Comparison of ENCODE assay signal across 9 mouse cellular contexts in the genomic region with DNA sequence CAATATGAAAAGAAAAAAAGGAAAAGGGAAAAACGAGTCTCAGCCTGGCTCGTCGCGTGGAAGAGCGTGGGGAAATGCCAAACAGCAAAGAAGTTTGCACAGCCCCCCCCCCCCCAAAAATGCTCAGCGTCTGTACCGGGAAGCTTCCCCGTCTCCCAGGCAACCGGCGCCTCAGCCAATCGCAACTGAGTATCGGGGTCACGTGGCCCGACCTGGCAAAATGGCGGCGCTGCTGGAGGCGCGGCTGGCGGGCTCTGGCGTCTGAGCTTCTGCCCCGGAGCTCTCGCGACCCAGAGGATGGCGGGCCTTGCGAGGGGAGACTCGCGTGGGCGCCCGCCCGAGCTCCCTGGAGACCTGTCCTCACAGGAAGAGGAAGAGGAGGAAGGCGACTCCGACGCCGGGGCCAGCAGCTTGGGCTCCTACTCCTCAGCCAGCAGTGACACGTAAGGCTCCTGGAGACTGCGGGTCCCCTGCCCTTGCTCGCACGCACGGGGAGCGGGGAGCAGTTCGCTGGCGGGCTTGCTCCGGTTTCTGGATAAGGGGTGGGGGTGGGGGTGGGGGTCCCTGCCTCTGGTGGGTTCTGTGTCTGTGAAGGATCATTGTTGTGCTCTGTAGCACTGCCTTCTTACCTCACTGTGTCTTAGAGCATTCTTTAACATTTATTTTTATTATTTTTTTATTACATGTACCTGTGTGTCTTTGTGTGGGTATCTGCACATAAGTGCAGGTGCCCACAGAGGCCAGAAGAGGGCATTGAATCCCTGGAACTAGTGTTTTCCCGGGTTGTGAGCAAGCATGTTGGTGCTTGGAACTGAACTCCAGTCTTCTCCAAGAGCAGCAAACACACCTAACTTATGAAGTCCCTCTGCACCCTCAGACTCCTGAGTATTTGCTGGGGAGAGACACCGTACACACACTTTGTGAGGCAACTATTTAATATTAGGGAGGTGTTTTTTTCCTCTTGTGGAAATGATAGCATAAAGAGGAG. TPM values are rescaled to one million over a fixed set of nuclear protein-coding genes. Genes with fewer than 3 reads are reported as not detected.
DNase-seq lines count a peak whose midpoint lies in the region; ATAC-seq and TF ChIP-seq lines count a peak whose summit lies in the region.
"Had no signal": no experiment of that assay in that cellular context is flagged by ENCODE, and none has a peak within 500 bp of the region (broad histone marks: within the 10 kb centered on the region; RNA-seq: fewer than 3 reads in every experiment).

No protein-coding gene starts in this region.

- no peaks in the 10 kb centered on the region for H3K36me3 ChIP-seq in embryonic facial prominence, embryonic 12.5 days
- no peaks in the 10 kb centered on the region for H3K36me3 ChIP-seq in kidney, adult 2 months (ENCODE audit: control insufficient read depth, insufficient read depth, low read length)
- no peaks in the 10 kb centered on the region for H3K36me3 ChIP-seq in limb, embryonic 11.5 days (ENCODE audit: control insufficient read depth, insufficient read depth, low read length)
- H3K36me3 ChIP-seq in midbrain, embryonic 13.5 days: no peaks in the 10 kb centered on the region
- no peaks in the 10 kb centered on the region for H3K36me3 ChIP-seq in small intestine, adult 2 months (ENCODE audit: control insufficient read depth, insufficient read depth, low read length)

- WGBS in embryonic facial prominence, embryonic 12.5 days: 4% methylated on average over 44 of the region's 45 CpGs
- 4% methylated on average over 45 of the region's 45 CpGs for WGBS in kidney, adult 2 months
- 3% methylated on average over 45 of the region's 45 CpGs for WGBS in limb, embryonic 11.5 days
- 4% methylated on average over 45 of the region's 45 CpGs for WGBS in midbrain, embryonic 13.5 days
- 4% methylated on average over 43 of the region's 45 CpGs for WGBS in small intestine, adult 2 months

- H3K9me3 ChIP-seq in embryonic facial prominence, embryonic 12.5 days: no peaks in the 10 kb centered on the region
- no peaks in the 10 kb centered on the region for H3K9me3 ChIP-seq in limb, embryonic 11.5 days (ENCODE audit: control insufficient read depth, low read length)
- no peaks in the 10 kb centered on the region for H3K9me3 ChIP-seq in midbrain, embryonic 13.5 days

- H3K4me1 ChIP-seq in embryonic facial prominence, embryonic 12.5 days: 0 out of 2 replicates have a peak, but pooled peaks cover 3% of the 10 kb centered on the region
- no peaks in the 10 kb centered on the region for H3K4me1 ChIP-seq in kidney, adult 2 months (ENCODE audit: control insufficient read depth, insufficient read depth, low read length)
- H3K4me1 ChIP-seq in limb, embryonic 11.5 days (ENCODE audit: control insufficient read depth, insufficient read depth, low read length): no peaks in the 10 kb centered on the region
- peaks cover 7% of the 10 kb centered on the region for H3K4me1 ChIP-seq in midbrain, embryonic 13.5 days (replicated peaks)
- no peaks in the 10 kb centered on the region for H3K4me1 ChIP-seq in small intestine, adult 2 months (ENCODE audit: control insufficient read depth, insufficient read depth, insufficient read length, low read length)

- ATAC-seq in embryonic facial prominence, embryonic 12.5 days (ENCODE audit: insufficient number of reproducible peaks, insufficient read depth, low FRiP score, low TSS enrichment): peak; percentile 78
- peak; percentile 93 for ATAC-seq in limb, embryonic 11.5 days (ENCODE audit: insufficient number of reproducible peaks, low FRiP score, low TSS enrichment, low read depth)
- ATAC-seq in midbrain, embryonic 13.5 days: peak; percentile 95

- no peaks in the 10 kb centered on the region for H3K27me3 ChIP-seq in embryonic facial prominence, embryonic 12.5 days
- no peaks in the 10 kb centered on the region for H3K27me3 ChIP-seq in kidney, adult 2 months (replicated peaks; ENCODE audit: control insufficient read depth, insufficient read depth, low read length)
- H3K27me3 ChIP-seq in limb, embryonic 11.5 days (ENCODE audit: control insufficient read depth, insufficient read depth, low read length): no peaks in the 10 kb centered on the region
- H3K27me3 ChIP-seq in midbrain, embryonic 13.5 days: no peaks in the 10 kb centered on the region
- no peaks in the 10 kb centered on the region for H3K27me3 ChIP-seq in small intestine, adult 2 months (ENCODE audit: control insufficient read depth, insufficient read depth, low read length)
- H3K27me3 ChIP-seq: CH12.LX had no signal

- no peak for TF ChIP-seq POLR2A in kidney, adult 2 months (IDR thresholded peaks at IDR 0.05; ENCODE audit: low read depth, low read length)
- no peak for TF ChIP-seq POLR2A in small intestine, adult 2 months (IDR thresholded peaks at IDR 0.05; ENCODE audit: low read depth, low read length)

- peak overlapping the region; percentile 80 for H3K9ac ChIP-seq in embryonic facial prominence, embryonic 12.5 days
- H3K9ac ChIP-seq in limb, embryonic 11.5 days (ENCODE audit: low read length): peak overlapping the region; percentile 78
- H3K9ac ChIP-seq in midbrain, embryonic 13.5 days (replicated peaks): peak overlapping the region; percentile 87

- peak overlapping the region; percentile 85 for H3K4me3 ChIP-seq in embryonic facial prominence, embryonic 12.5 days
- H3K4me3 ChIP-seq in kidney, adult 2 months (ENCODE audit: insufficient read depth, low read depth, low read length): peak overlapping the region; percentile 98
- H3K4me3 ChIP-seq in limb, embryonic 11.5 days (ENCODE audit: low read depth, low read length): peak overlapping the region; percentile 77
- peak overlapping the region; percentile 88 for H3K4me3 ChIP-seq in midbrain, embryonic 13.5 days (replicated peaks)
- H3K4me3 ChIP-seq in small intestine, adult 2 months (ENCODE audit: low read depth, low read length): peak overlapping the region; percentile 88

- peak overlapping the region; percentile 68 for H3K4me2 ChIP-seq in embryonic facial prominence, embryonic 12.5 days (replicated peaks)
- peak overlapping the region; percentile 54 for H3K4me2 ChIP-seq in limb, embryonic 11.5 days (ENCODE audit: low read depth, severe bottlenecking)
- peak overlapping the region; percentile 65 for H3K4me2 ChIP-seq in midbrain, embryonic 13.5 days (replicated peaks)

- no peak for TF ChIP-seq CTCF in kidney, adult 2 months (conservative IDR thresholded peaks at IDR 0.05; ENCODE audit: insufficient read depth, insufficient read length, low read depth, low read length)
- TF ChIP-seq CTCF in small intestine, adult 2 months (IDR thresholded peaks at IDR 0.05; ENCODE audit: extremely low read depth, insufficient read length, insufficient replicate concordance, low read depth, low read length): no peak

- DNase-seq in 3134 (ENCODE audit: extremely low read depth, insufficient read length, low spot score): peak; percentile 85
- peak; percentile 92 for DNase-seq in adrenal gland, postnatal 36 days
- peak; percentile 92 to 95 for DNase-seq in heart, adult 18-20 months
- DNase-seq in kidney, adult 2 months: peak; percentile 93
- DNase-seq in limb, embryonic 11.5 days (ENCODE audit: low spot score): peak; percentile 95

- H3K27ac ChIP-seq in embryonic facial prominence, embryonic 12.5 days: 0 out of 2 replicates have a peak overlapping the region, but pooled peaks have one; percentile 30
- H3K27ac ChIP-seq in kidney, adult 2 months (ENCODE audit: insufficient read depth, low read depth, low read length): no peak overlapping the region
- no peak overlapping the region for H3K27ac ChIP-seq in limb, embryonic 11.5 days (replicated peaks; ENCODE audit: low read depth, low read length)
- peak overlapping the region; percentile 56 for H3K27ac ChIP-seq in midbrain, embryonic 13.5 days
- H3K27ac ChIP-seq in small intestine, adult 2 months (ENCODE audit: insufficient read depth, low read depth, low read length): no peak overlapping the region

RNA-seq across cellular contexts. Expression of a gene that starts 9.8 kb away (rescaled TPM):
- total RNA-seq in adrenal gland, postnatal 36 days (2021): 1 to 10 TPM; 2.9 to 3.9 TPM
- 3.9 and 4.1 TPM in 2 replicates for polyA plus RNA-seq in embryonic facial prominence, embryonic 12.5 days (2016; fragmentation: Nextera tagmentation; extraction: Ambion mirVana)
- 10 to 100 TPM; 16.5 to 18.5 TPM for total RNA-seq in heart, adult 18-20 months (2021)
- 3.6 and 4.0 TPM in 2 replicates for polyA plus RNA-seq in kidney, adult 2 months (2012; rRNA removed)
- 5.8 and 6.1 TPM in 2 replicates for polyA plus RNA-seq in limb, embryonic 11.5 days (2014; fragmentation: Nextera tagmentation; extraction: Ambion mirVana)
- polyA plus RNA-seq in midbrain, embryonic 13.5 days (2015; fragmentation: Nextera tagmentation; extraction: Ambion mirVana): 3.2 and 4.2 TPM in 2 replicates
- polyA plus RNA-seq in small intestine, adult 2 months (2012; rRNA removed): 0.37 and 0.80 TPM in 2 replicates
- total RNA-seq: CH12.LX had no signal

Comparison
In these comparisons a context has a peak if more than half of its experiments do, and no peak if none do; other contexts are left out.
1. H3K27ac ChIP-seq: peak in embryonic facial prominence, embryonic 12.5 days (single experiment) and midbrain, embryonic 13.5 days (single experiment); none in kidney, adult 2 months (single experiment), limb, embryonic 11.5 days (single experiment) and small intestine, adult 2 months (single experiment).
2. Peak in every context shown above with its lines, with median percentiles within 50 percentile points of each other: DNase-seq, ATAC-seq, H3K4me2 ChIP-seq, H3K4me3 ChIP-seq and H3K9ac ChIP-seq.